Mouse (Mus musculus) T-cell, adult 2 months (primary cell): Measurements from ENCODE around the gene Samd3.

Experiments used
- DNase-seq: peaks from one replicate; pipeline ENCODE4 v3.0.0; 2022; ENCODE audit warnings: low spot score

The Samd3 gene

GRCm38 (mm10) chr10:26303485-26303884, 74.0 kb downstream of the Samd3 start:
- DNase-seq, result no peak

- no peak for DNase-seq
Measured at GRCm38 (mm10) chr10:26314327-26314726, 84.8 kb downstream of the Samd3 start.

GRCm38 (mm10) chr10:26320679-26321078, 91.2 kb downstream of the Samd3 start:
- no peak for DNase-seq
